Mouse (Mus musculus) left cerebral cortex, adult 9 months (tissue): ENCODE data around the gene Radil.
A peak's percentile ranks its signal among the peaks of the same experiment; 100 is the strongest.

ENCODE experiments used
- DNase-seq, 2 experiments: peaks; one replicate each; pipeline ENCODE4 v3.0.0; 2022; ENCODE audit warnings: low spot score in 2 of 2

Radil gene

GRCm38 (mm10) chr5:142545014-142545795 is 5.7 kb downstream of the Radil start:
- DNase-seq = no peak

GRCm38 (mm10) chr5:142537286-142537685 is 13.6 kb downstream of the Radil start:
- DNase-seq = no peak

- DNase-seq = no peak
Observed at GRCm38 (mm10) chr5:142535388-142535787, 15.5 kb downstream of the Radil start.

GRCm38 (mm10) chr5:142529915-142530314 is 21.0 kb downstream of the Radil start, which contains the start of gene Papolb:
Gene Papolb, minus strand, starts transcription at chr5:142530076.
- no peak for DNase-seq

- no peak for DNase-seq
Observed at GRCm38 (mm10) chr5:142524711-142525464, 26.0 kb downstream of the Radil start.

GRCm38 (mm10) chr5:142521195-142521866 is 29.6 kb downstream of the Radil start:
- DNase-seq = no peak

GRCm38 (mm10) chr5:142520360-142520759 is 30.5 kb downstream of the Radil start:
- DNase-seq = no peak

- DNase-seq = peak in 1 of 2 experiments; percentile 15
Observed at GRCm38 (mm10) chr5:142518973-142519372, 31.9 kb downstream of the Radil start.

- DNase-seq = peak in 1 of 2 experiments; percentile 19
Observed at GRCm38 (mm10) chr5:142512112-142512511, 38.8 kb downstream of the Radil start.

GRCm38 (mm10) chr5:142510061-142510414 is 40.9 kb downstream of the Radil start:
- DNase-seq = no peak

GRCm38 (mm10) chr5:142509141-142510060 is 41.5 kb downstream of the Radil start:
- DNase-seq = no peak

- DNase-seq = no peak
Observed at GRCm38 (mm10) chr5:142505695-142506423, 45.0 kb downstream of the Radil start.

GRCm38 (mm10) chr5:142504175-142504574 is 46.7 kb downstream of the Radil start:
- peak in 1 of 2 experiments; percentile 21 for DNase-seq

GRCm38 (mm10) chr5:142502414-142502813 is 48.5 kb downstream of the Radil start:
- DNase-seq = peak; percentile 56 to 91

GRCm38 (mm10) chr5:142500918-142501317 is 50.0 kb downstream of the Radil start:
- no peak for DNase-seq

- peak in 1 of 2 experiments; percentile 39 for DNase-seq
Observed at GRCm38 (mm10) chr5:142498964-142499363, 51.9 kb downstream of the Radil start.

- no peak for DNase-seq
Observed at GRCm38 (mm10) chr5:142495321-142496096, 55.4 kb downstream of the Radil start.

GRCm38 (mm10) chr5:142493307-142493706 is 57.6 kb downstream of the Radil start:
- no peak for DNase-seq

- no peak for DNase-seq
Observed at GRCm38 (mm10) chr5:142489955-142490707, 60.8 kb downstream of the Radil start.
